Mouse (Mus musculus) forebrain, embryonic 12.5 days (tissue): ENCODE data around the gene Omp. TPM values are rescaled to one million over a fixed set of nuclear protein-coding genes. Genes with fewer than 3 reads are reported as not detected.

Experiments
- ATAC-seq: fragments of 200-750 bp; cut with Nextera tagmentation; 2 replicates; pipeline ENCODE4 v1.8.0; 2017; ENCODE audit warnings: moderate TSS enrichment; ENCODE audit not compliant: low FRiP score
- H3K27ac ChIP-seq: fragments of 300-500 bp; sonication (generic); 2 replicates; pipeline ENCODE4 v1.5.1; 2016; ENCODE audit warnings: mild to moderate bottlenecking
- H3K27me3 ChIP-seq: fragments of 300-500 bp; sonication (generic); 2 replicates; pipeline ENCODE4 v1.6.1; 2016; ENCODE audit warnings: mild to moderate bottlenecking
- H3K36me3 ChIP-seq: fragments of 300-500 bp; sonication (generic); replicated peaks from 2 replicates; pipeline ENCODE4 v1.6.1; 2016; ENCODE audit warnings: mild to moderate bottlenecking
- H3K4me1 ChIP-seq: fragments of 300-500 bp; sonication (generic); 2 replicates; pipeline ENCODE4 v1.6.1; 2016
- H3K4me2 ChIP-seq: fragments of 300-500 bp; sonication (generic); 2 replicates; pipeline ENCODE4 v1.6.1; 2016; ENCODE audit warnings: mild to moderate bottlenecking, moderate library complexity
- H3K4me3 ChIP-seq: fragments of 300-500 bp; sonication (generic); replicated peaks from 2 replicates; pipeline ENCODE4 v1.5.1; 2016; ENCODE audit warnings: mild to moderate bottlenecking
- H3K9ac ChIP-seq: fragments of 300-500 bp; sonication (generic); 2 replicates; pipeline ENCODE4 v1.6.1; 2016; ENCODE audit warnings: mild to moderate bottlenecking
- H3K9me3 ChIP-seq: fragments of 300-500 bp; sonication (generic); 2 replicates; pipeline ENCODE4 v1.6.1; 2016
- WGBS: fragments of 180-500 bp; shearing (Covaris S2); methylation state at CpG from one replicate; pipeline ENCODE4 v1.1.7; 2016; 5-methylcytosine and 5-hydroxymethylcytosine counted together
- polyA plus RNA-seq: library from polyadenylated mRNA; unstranded; fragments of >200 nt; fragmentation: Nextera tagmentation; extraction: Ambion mirVana; gene quantifications from 2 replicates; pipeline ENCODE4 v1.2.1, GENCODE M21; 2016

Gene Omp
- polyA plus RNA-seq, 1 experiment from 2014 or later = 0.45 TPM

- H3K4me3 ChIP-seq = no peak overlapping the region
- H3K4me1 ChIP-seq = peaks cover 23% of the 10 kb centered on the region
- H3K27ac ChIP-seq = 0 out of 2 replicates have a peak overlapping the region, but pooled peaks have one; percentile 44
- no peak overlapping the region for H3K4me2 ChIP-seq
- WGBS = 75% methylated on average over 8 of the region's 8 CpGs
- no peak overlapping the region for H3K9ac ChIP-seq
- no peaks in the 10 kb centered on the region for H3K9me3 ChIP-seq
- no peaks in the 10 kb centered on the region for H3K36me3 ChIP-seq
- no peaks in the 10 kb centered on the region for H3K27me3 ChIP-seq
- ATAC-seq = no peak
Measured at GRCm38 (mm10) chr7:98147766-98148165, 2.5 kb upstream of the Omp start.

- Histone ChIP-seq H3K4me1 (peaks cover 32% of the 10 kb centered on the region), H3K27me3 (no peaks in the 10 kb centered on the region), H3K9me3 (no peaks in the 10 kb centered on the region), H3K4me2 (no peak overlapping the region), H3K4me3 (no peak overlapping the region), H3K9ac (no peak overlapping the region), H3K36me3 (no peaks in the 10 kb centered on the region), H3K27ac (no peak overlapping the region)
- 82% methylated on average over 8 of the region's 8 CpGs for WGBS
- ATAC-seq = no peak
Measured at GRCm38 (mm10) chr7:98146447-98146845, 1.1 kb upstream of the Omp start.

- 88% methylated on average over 12 of the region's 12 CpGs for WGBS
- no peaks in the 10 kb centered on the region for H3K9me3 ChIP-seq
- ATAC-seq = no peak
- no peak overlapping the region for H3K4me2 ChIP-seq
- H3K27ac ChIP-seq = no peak overlapping the region
- no peaks in the 10 kb centered on the region for H3K27me3 ChIP-seq
- H3K4me1 ChIP-seq = peaks cover 34% of the 10 kb centered on the region
- no peak overlapping the region for H3K4me3 ChIP-seq
- H3K9ac ChIP-seq = no peak overlapping the region
- no peaks in the 10 kb centered on the region for H3K36me3 ChIP-seq
Measured at GRCm38 (mm10) chr7:98145842-98146446, 642 bp upstream of the Omp start.

- no peak overlapping the region for H3K9ac ChIP-seq
- no peak overlapping the region for H3K4me3 ChIP-seq
- no peak overlapping the region for H3K27ac ChIP-seq
- peaks cover 21% of the 10 kb centered on the region; the same call in 1 of the 2 replicates for H3K4me1 ChIP-seq
- H3K36me3 ChIP-seq = no peaks in the 10 kb centered on the region
- no peak for ATAC-seq
- WGBS = 52% methylated on average over 3 of the region's 3 CpGs
- H3K4me2 ChIP-seq = no peak overlapping the region
- no peaks in the 10 kb centered on the region for H3K9me3 ChIP-seq
- H3K27me3 ChIP-seq = no peaks in the 10 kb centered on the region
Measured at GRCm38 (mm10) chr7:98142648-98143047, 2.7 kb downstream of the Omp start.

- WGBS = 59% methylated on average over 8 of the region's 8 CpGs
- H3K27ac ChIP-seq = no peak overlapping the region
- H3K4me1 ChIP-seq = peaks cover 21% of the 10 kb centered on the region; the same call in 1 of the 2 replicates
Measured at GRCm38 (mm10) chr7:98142247-98142646, 3.1 kb downstream of the Omp start.

GRCm38 (mm10) chr7:98141206-98141605, 4.1 kb downstream of the Omp start:
- H3K9ac ChIP-seq = no peak overlapping the region
- peaks cover 21% of the 10 kb centered on the region; the same call in 1 of the 2 replicates for H3K4me1 ChIP-seq
- no peak overlapping the region for H3K4me2 ChIP-seq
- H3K9me3 ChIP-seq = no peaks in the 10 kb centered on the region
- ATAC-seq = no peak
- no peaks in the 10 kb centered on the region for H3K36me3 ChIP-seq
- no peak overlapping the region for H3K27ac ChIP-seq
- WGBS = 56% methylated on average over 3 of the region's 3 CpGs
- H3K4me3 ChIP-seq = no peak overlapping the region
- no peaks in the 10 kb centered on the region for H3K27me3 ChIP-seq

More at GRCm38 (mm10) chr7:98142247-98142646, 3.1 kb downstream of the Omp start:
- ATAC-seq = no peak
- no peaks in the 10 kb centered on the region for H3K9me3 ChIP-seq
- no peak overlapping the region for H3K4me3 ChIP-seq
- no peak overlapping the region for H3K9ac ChIP-seq
- no peak overlapping the region for H3K4me2 ChIP-seq
- H3K27me3 ChIP-seq = no peaks in the 10 kb centered on the region
- H3K36me3 ChIP-seq = no peaks in the 10 kb centered on the region

- H3K9ac ChIP-seq = no peak overlapping the region
- no peak overlapping the region for H3K27ac ChIP-seq
- no peaks in the 10 kb centered on the region for H3K36me3 ChIP-seq
- no peak for ATAC-seq
- H3K4me3 ChIP-seq = no peak overlapping the region
- H3K4me1 ChIP-seq = peaks cover 21% of the 10 kb centered on the region; the same call in 1 of the 2 replicates
- no peaks in the 10 kb centered on the region for H3K27me3 ChIP-seq
- H3K9me3 ChIP-seq = no peaks in the 10 kb centered on the region
- no peak overlapping the region for H3K4me2 ChIP-seq
- 61% methylated on average over 2 of the region's 2 CpGs for WGBS
Measured at GRCm38 (mm10) chr7:98140597-98140996, 4.7 kb downstream of the Omp start.

GRCm38 (mm10) chr7:98139216-98139615, 6.1 kb downstream of the Omp start:
- no peak for ATAC-seq
- no peak overlapping the region for H3K9ac ChIP-seq
- H3K4me3 ChIP-seq = no peak overlapping the region
- WGBS = 20% methylated on average over 9 of the region's 9 CpGs
- H3K4me1 ChIP-seq = peaks cover 21% of the 10 kb centered on the region; the same call in 1 of the 2 replicates
- no peak overlapping the region for H3K4me2 ChIP-seq
- H3K36me3 ChIP-seq = no peaks in the 10 kb centered on the region
- H3K27me3 ChIP-seq = no peaks in the 10 kb centered on the region
- H3K27ac ChIP-seq = no peak overlapping the region
- no peaks in the 10 kb centered on the region for H3K9me3 ChIP-seq

- no peak for ATAC-seq
- no peak overlapping the region for H3K4me3 ChIP-seq
- no peak overlapping the region for H3K27ac ChIP-seq
- H3K9ac ChIP-seq = no peak overlapping the region
- H3K27me3 ChIP-seq = no peaks in the 10 kb centered on the region
- H3K36me3 ChIP-seq = no peaks in the 10 kb centered on the region
- H3K4me2 ChIP-seq = no peak overlapping the region
- H3K4me1 ChIP-seq = peaks cover 21% of the 10 kb centered on the region; the same call in 1 of the 2 replicates
- no peaks in the 10 kb centered on the region for H3K9me3 ChIP-seq
- WGBS = 85% methylated on average over 2 of the region's 2 CpGs
Measured at GRCm38 (mm10) chr7:98137995-98138394, 7.3 kb downstream of the Omp start.

GRCm38 (mm10) chr7:98137583-98137982, 7.7 kb downstream of the Omp start:
- 46% methylated on average over 3 of the region's 3 CpGs for whole genome bisulfite sequencing
- Histone ChIP-seq H3K36me3 (no peaks in the 10 kb centered on the region), H3K4me1 (peaks cover 19% of the 10 kb centered on the region; the same call in 1 of the 2 replicates), H3K9me3 (no peaks in the 10 kb centered on the region), H3K4me3 (no peak overlapping the region), H3K27me3 (no peaks in the 10 kb centered on the region), H3K4me2 (no peak overlapping the region), H3K9ac (no peak overlapping the region), H3K27ac (no peak overlapping the region)
- no peak for ATAC-seq

- no peak overlapping the region for H3K27ac ChIP-seq
- no peak overlapping the region for H3K4me3 ChIP-seq
- H3K27me3 ChIP-seq = no peaks in the 10 kb centered on the region
- no peak overlapping the region for H3K9ac ChIP-seq
- H3K4me1 ChIP-seq = no peaks in the 10 kb centered on the region
- no peak overlapping the region for H3K4me2 ChIP-seq
- WGBS = 94% methylated on average over 8 of the region's 8 CpGs
- H3K9me3 ChIP-seq = no peaks in the 10 kb centered on the region
- no peaks in the 10 kb centered on the region for H3K36me3 ChIP-seq
- ATAC-seq = no peak
Measured at GRCm38 (mm10) chr7:98131751-98132150, 13.6 kb downstream of the Omp start.

- H3K4me2 ChIP-seq = no peak overlapping the region
- no peaks in the 10 kb centered on the region for H3K9me3 ChIP-seq
- 0 out of 2 replicates have a peak, but pooled peaks cover 3% of the 10 kb centered on the region for H3K36me3 ChIP-seq
- no peak overlapping the region for H3K4me3 ChIP-seq
- ATAC-seq = no peak
- H3K27me3 ChIP-seq = peaks cover 13% of the 10 kb centered on the region; the same call in 1 of the 2 replicates
- WGBS = 36% methylated on average over 5 of the region's 5 CpGs
- H3K27ac ChIP-seq = no peak overlapping the region
- H3K4me1 ChIP-seq = 0 out of 2 replicates have a peak, but pooled peaks cover under 1% of the 10 kb centered on the region
- H3K9ac ChIP-seq = no peak overlapping the region
Measured at GRCm38 (mm10) chr7:98125473-98125872, 19.8 kb downstream of the Omp start.

GRCm38 (mm10) chr7:98124701-98125100, 20.6 kb downstream of the Omp start:
- no peak overlapping the region for H3K27ac ChIP-seq
- WGBS = 73% methylated on average over 5 of the region's 5 CpGs

More at GRCm38 (mm10) chr7:98124701-98125100, 20.6 kb downstream of the Omp start:
- Histone ChIP-seq H3K9ac (no peak overlapping the region), H3K4me3 (no peak overlapping the region), H3K36me3 (0 out of 2 replicates have a peak, but pooled peaks cover 3% of the 10 kb centered on the region), H3K9me3 (no peaks in the 10 kb centered on the region), H3K4me2 (no peak overlapping the region), H3K4me1 (0 out of 2 replicates have a peak, but pooled peaks cover 4% of the 10 kb centered on the region), H3K27me3 (peaks cover 13% of the 10 kb centered on the region; the same call in 1 of the 2 replicates)
- ATAC-seq = no peak
